Mouse (Mus musculus) erythroblast, embryonic 14.5 days (primary cell): Measurements from ENCODE around the gene Prpf6.

Source experiments
- GATA1 ChIP-seq: IDR thresholded peaks from 2 replicates; pipeline ENCODE4 v1.6.1; 2012; ENCODE audit warnings: low read length, inconsistent platforms, mixed read lengths
- TAL1 ChIP-seq: IDR thresholded peaks from 3 replicates; pipeline ENCODE4 v1.6.1; 2012; ENCODE audit warnings: low read length, inconsistent platforms, mixed read lengths

DNA sequence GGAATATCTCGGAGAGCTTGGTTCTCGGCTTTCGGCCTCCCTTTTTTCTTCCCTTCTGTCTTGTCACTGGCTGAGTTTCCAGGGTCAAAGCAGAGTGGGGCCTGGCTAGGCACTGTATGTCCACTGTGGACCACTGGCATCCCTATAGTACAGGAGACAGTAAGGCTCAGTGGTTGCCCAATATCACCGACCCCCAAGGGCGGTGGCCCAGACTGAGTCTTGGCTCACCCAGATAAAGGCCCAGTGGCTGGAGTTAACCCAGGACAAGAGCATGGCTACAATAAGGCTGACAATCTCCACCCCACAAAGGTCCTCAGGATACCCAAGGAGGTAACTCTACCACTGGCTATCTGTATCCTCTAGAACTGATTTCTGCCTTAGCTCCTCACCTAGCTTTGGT, 1.2 kb upstream of the Prpf6 start:
- no peak for TF ChIP-seq GATA1
- TF ChIP-seq TAL1: no peak
